9 mouse cellular contexts compared by ENCODE assay signal in genomic region chr7:142083588-142084317, GRCm38 (mm10). TPM values are rescaled to one million over a fixed set of nuclear protein-coding genes. Genes with fewer than 3 reads are reported as not detected.
A peak's percentile ranks its signal among the peaks of the same experiment; 100 is the strongest.
DNase-seq lines count a peak whose midpoint lies in the region; ATAC-seq and TF ChIP-seq lines count a peak whose summit lies in the region.
"Had no signal": no experiment of that assay in that cellular context is flagged by ENCODE, and none has a peak within 500 bp of the region (broad histone marks: within the 10 kb centered on the region; RNA-seq: fewer than 3 reads in every experiment).

No protein-coding gene starts in this region.

- H3K36me3 ChIP-seq in stomach, postnatal 0 days (ENCODE audit: control insufficient read depth, insufficient read depth, low read length) = no peaks in the 10 kb centered on the region; the same call in 1 of the 2 replicates

- H3K4me2 ChIP-seq in stomach, postnatal 0 days (replicated peaks; ENCODE audit: low read depth) = no peak overlapping the region

- no peak overlapping the region for H3K4me3 ChIP-seq in layer of hippocampus, adult 2 months
- no peak overlapping the region for H3K4me3 ChIP-seq in stomach, postnatal 0 days (ENCODE audit: low read depth, low read length)

- ATAC-seq in stomach, postnatal 0 days (ENCODE audit: low FRiP score, low TSS enrichment) = peak; percentile 11; the same call in 1 of the 2 replicates
- ATAC-seq in activated CD4-positive, CD25-positive, alpha-beta regulatory T cell, adult 4 months = no peak

- peaks cover 3% of the 10 kb centered on the region; the same call in 1 of the 2 replicates for H3K4me1 ChIP-seq in stomach, postnatal 0 days (replicated peaks; ENCODE audit: control insufficient read depth, insufficient read depth)

- peak; percentile 48 for TF ChIP-seq CTCF in layer of hippocampus, adult 2 months (conservative IDR thresholded peaks at IDR 0.05)
- peak; percentile 37 for TF ChIP-seq CTCF in stomach, postnatal 0 days (IDR thresholded peaks at IDR 0.05; ENCODE audit: low read depth)

- peaks cover 4% of the 10 kb centered on the region; the same call in 1 of the 2 replicates for H3K27me3 ChIP-seq in stomach, postnatal 0 days (ENCODE audit: control insufficient read depth, insufficient read depth, low read length)

- TF ChIP-seq EP300 in stomach, postnatal 0 days (optimal IDR thresholded peaks at IDR 0.05) = no peak

- DNase-seq in layer of hippocampus, adult 2 months (ENCODE audit: low spot score in 2 of 2) = peak in 1 of 2 experiments; percentile 58
- DNase-seq in layer of hippocampus, postnatal 36 days = no peak
- peak; percentile 56 to 74 for DNase-seq in adrenal gland, postnatal 36 days
- DNase-seq in gastrocnemius, postnatal 14 days = peak; percentile 60
- peak; percentile 44 for DNase-seq in kidney, adult 9 months
- DNase-seq in stomach, postnatal 0 days (ENCODE audit: low spot score) = no peak
- DNase-seq in natural killer cell, adult 2 months (ENCODE audit: low spot score in 2 of 2) = no peak

- 37% methylated on average over 12 of the region's 12 CpGs for WGBS in stomach, postnatal 0 days

- H3K9me3 ChIP-seq in stomach, postnatal 0 days (ENCODE audit: control insufficient read depth, low read length) = no peaks in the 10 kb centered on the region

- 0 out of 2 replicates have a peak overlapping the region, but pooled peaks have one; percentile 0 for H3K9ac ChIP-seq in stomach, postnatal 0 days (ENCODE audit: low read length)

- H3K27ac ChIP-seq in layer of hippocampus, adult 2 months = peak overlapping the region; percentile 61; the same call in 1 of the 2 replicates
- H3K27ac ChIP-seq in stomach, postnatal 0 days (replicated peaks) = peak overlapping the region; percentile 49

- intact Hi-C loops in gastrocnemius, postnatal 14 days (cut with DNase I; ENCODE audit: low total_unique reads) = no loop called here

RNA-seq across cellular contexts. Expression of gene Dusp8, which starts 11.9 kb away (rescaled TPM):
- 100 to 1,000 TPM; 126 to 127 TPM for total RNA-seq in layer of hippocampus, adult 2 months (2021)
- 100 to 1,000 TPM; 123 to 125 TPM for total RNA-seq in layer of hippocampus, postnatal 36 days (2021)
- 10 to 100 TPM in 1 of 2 experiments, 1 to 10 TPM in 1; 7.4 to 28.9 TPM for total RNA-seq in adrenal gland, postnatal 36 days (2021)
- 10 to 100 TPM; 16.5 to 24.6 TPM for total RNA-seq in gastrocnemius, postnatal 14 days (2021)
- 3.6 and 5.6 TPM in 2 replicates for polyA plus RNA-seq in stomach, postnatal 0 days (2015; fragmentation: Nextera tagmentation; extraction: Ambion mirVana)
- under 1 TPM; 0.09 to 0.16 TPM for polyA plus RNA-seq in activated CD4-positive, CD25-positive, alpha-beta regulatory T cell, adult 4 months (2017; shearing (Covaris generic))

RNA-seq across cellular contexts. Expression of gene Mob2, which starts 22.9 kb away (rescaled TPM):
- total RNA-seq in layer of hippocampus, adult 2 months (2021) = 10 to 100 TPM; 29.0 to 29.3 TPM
- total RNA-seq in layer of hippocampus, postnatal 36 days (2021) = 10 to 100 TPM; 28.4 to 29.9 TPM
- 10 to 100 TPM; 48.1 to 58.4 TPM for total RNA-seq in adrenal gland, postnatal 36 days (2021)
- total RNA-seq in gastrocnemius, postnatal 14 days (2021) = 10 to 100 TPM; 26.6 to 32.0 TPM
- polyA plus RNA-seq in stomach, postnatal 0 days (2015; fragmentation: Nextera tagmentation; extraction: Ambion mirVana) = 61.5 and 65.8 TPM in 2 replicates
- 10 to 100 TPM; 55.7 to 62.4 TPM for polyA plus RNA-seq in activated CD4-positive, CD25-positive, alpha-beta regulatory T cell, adult 4 months (2017; shearing (Covaris generic))

RNA-seq across cellular contexts. Expression of gene Gm45618, which starts 36.8 kb away (rescaled TPM):
- total RNA-seq in layer of hippocampus, adult 2 months (2021) = not detected
- total RNA-seq in layer of hippocampus, postnatal 36 days (2021) = not detected
- total RNA-seq in adrenal gland, postnatal 36 days (2021) = not detected
- not detected for total RNA-seq in gastrocnemius, postnatal 14 days (2021)
- polyA plus RNA-seq in stomach, postnatal 0 days (2015; fragmentation: Nextera tagmentation; extraction: Ambion mirVana) = not detected in 2 replicates
- polyA plus RNA-seq in activated CD4-positive, CD25-positive, alpha-beta regulatory T cell, adult 4 months (2017; shearing (Covaris generic)) = not detected
- polyA plus RNA-seq: gonadal fat pad, adult 2 months had no signal

RNA-seq across cellular contexts. Expression of gene Gm39115, which starts 52.1 kb away (rescaled TPM):
- total RNA-seq in layer of hippocampus, adult 2 months (2021) = not detected
- total RNA-seq in layer of hippocampus, postnatal 36 days (2021) = not detected
- total RNA-seq in adrenal gland, postnatal 36 days (2021) = not detected
- total RNA-seq in gastrocnemius, postnatal 14 days (2021) = not detected
- polyA plus RNA-seq in stomach, postnatal 0 days (2015; fragmentation: Nextera tagmentation; extraction: Ambion mirVana) = not detected in 2 replicates
- not detected for polyA plus RNA-seq in activated CD4-positive, CD25-positive, alpha-beta regulatory T cell, adult 4 months (2017; shearing (Covaris generic))
- polyA plus RNA-seq: gonadal fat pad, adult 2 months had no signal

Comparison
In these comparisons a context has a peak if more than half of its experiments do, and no peak if none do; other contexts are left out.
1. DNase-seq: peak in adrenal gland, postnatal 36 days (2 of 2), gastrocnemius, postnatal 14 days (single experiment) and kidney, adult 9 months (single experiment); none in layer of hippocampus, postnatal 36 days (0 of 2), stomach, postnatal 0 days (single experiment) and natural killer cell, adult 2 months (0 of 2).
2. RNA of gene Dusp8, which starts 11.9 kb away (total RNA-seq): 126 to 127 TPM in layer of hippocampus, adult 2 months and 123 to 125 TPM in layer of hippocampus, postnatal 36 days; 7.4 to 28.9 TPM in adrenal gland, postnatal 36 days and 16.5 to 24.6 TPM in gastrocnemius, postnatal 14 days; every median in the first group is over 4 times any median in the second.